Mouse (Mus musculus): ENCODE data around the gene Il1rap. TPM values are rescaled to one million over a fixed set of nuclear protein-coding genes. Genes with fewer than 3 reads are reported as not detected.

Gene Il1rap
- total and polyA plus RNA-seq, 3 experiments, result 5.4 to 5.9 TPM; not detected in 1

- DNase-seq (ENCODE audit: low read depth, low spot score), result no peak
- H3K36me3 ChIP-seq (ENCODE audit: control insufficient read depth in 1 of 2, insufficient read depth in 2 of 2, low read length in 2 of 2), result no peaks in the 10 kb centered on the region
- no peak overlapping the region for H3K27ac ChIP-seq (ENCODE audit: control insufficient read depth, low read depth, low read length)
- no peaks in the 10 kb centered on the region for H3K79me2 ChIP-seq (ENCODE audit: control insufficient read depth, insufficient read depth, low read length, poor library complexity)
- H3K27me3 ChIP-seq (ENCODE audit: control insufficient read depth in 1 of 2, insufficient read depth in 2 of 2, low read length in 2 of 2), result no peaks in the 10 kb centered on the region
- H3K9ac ChIP-seq (ENCODE audit: control insufficient read depth, low read depth, low read length, poor library complexity, severe bottlenecking), result no peak overlapping the region
- H3K4me3 ChIP-seq (ENCODE audit: control insufficient read depth in 1 of 2, insufficient read depth in 1 of 2, low read depth in 2 of 2, low read length in 2 of 2), result no peak overlapping the region
- no peaks in the 10 kb centered on the region for H3K9me3 ChIP-seq (replicated peaks; ENCODE audit: insufficient read depth, low read length)
- no peaks in the 10 kb centered on the region for H3K4me1 ChIP-seq (ENCODE audit: control insufficient read depth in 1 of 2, insufficient read depth in 2 of 2, low read length in 2 of 2)
- TF ChIP-seq MYC (IDR thresholded peaks at IDR 0.05; ENCODE audit: low read depth, low read length) (no peak), ZC3H11A (IDR thresholded peaks at IDR 0.05; ENCODE audit: low read depth, low read length) (no peak), BHLHE40 (IDR thresholded peaks at IDR 0.05; ENCODE audit: borderline replicate concordance, low read depth, low read length) (no peak), MXI1 (IDR thresholded peaks at IDR 0.05; ENCODE audit: low read depth, low read length) (no peak), GATA1 (IDR thresholded peaks at IDR 0.05; ENCODE audit: low read depth, low read length) (no peak), POLR2A (IDR thresholded peaks at IDR 0.05; ENCODE audit: control insufficient read depth in 1 of 2, insufficient read depth in 1 of 2, low read depth in 1 of 2, low read length in 2 of 2, poor library complexity in 1 of 2) (no peak), CHD1 (IDR thresholded peaks at IDR 0.05; ENCODE audit: low read depth, low read length) (no peak), TAL1 (IDR thresholded peaks at IDR 0.05; ENCODE audit: low read length) (no peak), EP300 (IDR thresholded peaks at IDR 0.05; ENCODE audit: low read depth in 1 of 2, low read length in 2 of 2) (no peak), HCFC1 (IDR thresholded peaks at IDR 0.05; ENCODE audit: low read depth, low read length) (no peak), POLR2AphosphoS2 (IDR thresholded peaks at IDR 0.05; ENCODE audit: low read length) (no peak), ETS1 (IDR thresholded peaks at IDR 0.05; ENCODE audit: low read depth, low read length) (no peak), NELFE (IDR thresholded peaks at IDR 0.05; ENCODE audit: low read depth, low read length) (no peak), E2F4 (IDR thresholded peaks at IDR 0.05; ENCODE audit: borderline replicate concordance, low read depth, low read length) (no peak), MAZ (IDR thresholded peaks at IDR 0.05; ENCODE audit: low read depth, low read length) (no peak), NRF1 (IDR thresholded peaks at IDR 0.05; ENCODE audit: insufficient read depth, low read depth, low read length, poor library complexity, severe bottlenecking) (no peak)
Observed at GRCm38 (mm10) chr16:26706503-26706902, 125.0 kb downstream of the Il1rap start.

- no peak overlapping the region for H3K4me3 ChIP-seq (ENCODE audit: control insufficient read depth in 1 of 2, insufficient read depth in 1 of 2, low read depth in 2 of 2, low read length in 2 of 2)
- H3K4me1 ChIP-seq (ENCODE audit: control insufficient read depth in 1 of 2, insufficient read depth in 2 of 2, low read length in 2 of 2), result no peaks in the 10 kb centered on the region
- H3K27ac ChIP-seq (ENCODE audit: control insufficient read depth, low read depth, low read length), result no peak overlapping the region
- no peaks in the 10 kb centered on the region for H3K79me2 ChIP-seq (ENCODE audit: control insufficient read depth, insufficient read depth, low read length, poor library complexity)
- H3K9ac ChIP-seq (ENCODE audit: control insufficient read depth, low read depth, low read length, poor library complexity, severe bottlenecking), result no peak overlapping the region
- no peaks in the 10 kb centered on the region for H3K36me3 ChIP-seq (ENCODE audit: control insufficient read depth in 1 of 2, insufficient read depth in 2 of 2, low read length in 2 of 2)
- DNase-seq (ENCODE audit: low read depth, low spot score), result no peak
- H3K9me3 ChIP-seq (replicated peaks; ENCODE audit: insufficient read depth, low read length), result no peaks in the 10 kb centered on the region
- no peaks in the 10 kb centered on the region for H3K27me3 ChIP-seq (ENCODE audit: control insufficient read depth in 1 of 2, insufficient read depth in 2 of 2, low read length in 2 of 2)
- TF ChIP-seq NRF1 (IDR thresholded peaks at IDR 0.05; ENCODE audit: insufficient read depth, low read depth, low read length, poor library complexity, severe bottlenecking), result no peak
- TF ChIP-seq MAFK (IDR thresholded peaks at IDR 0.05; ENCODE audit: borderline replicate concordance, low read depth, low read length), result no peak
- no peak for TF ChIP-seq ZC3H11A (IDR thresholded peaks at IDR 0.05; ENCODE audit: low read depth, low read length)
Observed at GRCm38 (mm10) chr16:26710922-26711321, 129.4 kb downstream of the Il1rap start.

Measured in MEL (cell line).